Mouse (Mus musculus) lung, embryonic 14.5 days (tissue): Measurements from ENCODE around the gene Ttc9b. TPM values are rescaled to one million over a fixed set of nuclear protein-coding genes. Genes with fewer than 3 reads are reported as not detected.

Experiments used
- ATAC-seq: fragments of 200-750 bp; cut with Nextera tagmentation; 2 replicates; pipeline ENCODE4 v1.8.0; 2017; ENCODE audit warnings: mild to moderate bottlenecking, moderate TSS enrichment, moderate library complexity; ENCODE audit not compliant: insufficient read depth
- DNase-seq: peaks from one replicate; pipeline ENCODE4 v3.0.0-alpha.2; 2015
- H3K27ac ChIP-seq: fragments of 300-500 bp; sonication (generic); 2 replicates; pipeline ENCODE4 v1.5.1; 2014; ENCODE audit warnings: low read depth, mild to moderate bottlenecking, moderate library complexity
- H3K27me3 ChIP-seq: fragments of 300-500 bp; sonication (generic); 2 replicates; pipeline ENCODE4 v1.6.1; 2014; ENCODE audit warnings: low read length, control low read depth; ENCODE audit not compliant: insufficient read depth
- H3K36me3 ChIP-seq: fragments of 300-500 bp; sonication (generic); 2 replicates; pipeline ENCODE4 v1.6.1; 2014; ENCODE audit warnings: control low read depth; ENCODE audit not compliant: insufficient read depth
- H3K4me1 ChIP-seq: fragments of 300-500 bp; sonication (generic); 2 replicates; pipeline ENCODE4 v1.6.1; 2014; ENCODE audit warnings: antibody characterized with exemption, control low read depth; ENCODE audit not compliant: insufficient read depth
- H3K4me2 ChIP-seq: fragments of 300-500 bp; sonication (generic); 2 replicates; pipeline ENCODE4 v1.6.1; 2014; ENCODE audit warnings: mild to moderate bottlenecking
- H3K4me3 ChIP-seq: fragments of 300-500 bp; sonication (generic); 2 replicates; pipeline ENCODE4 v1.5.1; 2014; ENCODE audit warnings: low read depth, low read length
- H3K9ac ChIP-seq: fragments of 300-500 bp; sonication (generic); 2 replicates; pipeline ENCODE4 v1.6.1; 2014
- H3K9me3 ChIP-seq: fragments of 300-500 bp; sonication (generic); 2 replicates; pipeline ENCODE4 v1.6.1; 2016; ENCODE audit warnings: low read depth, low read length, control low read depth
- CTCF ChIP-seq: IDR thresholded peaks from 2 replicates; pipeline ENCODE4 v1.5.1; 2016; ENCODE audit warnings: antibody characterized with exemption, low read depth
- WGBS: fragments of 180-500 bp; shearing (Covaris S2); extraction: QIAGEN DNeasy Blood & Tissue Kit; methylation state at CpG from one replicate; pipeline ENCODE4 v1.1.7; 2014; 5-methylcytosine and 5-hydroxymethylcytosine counted together
- polyA plus RNA-seq: library from polyadenylated mRNA; unstranded; fragments of >200 nt; fragmentation: Nextera tagmentation; extraction: Ambion mirVana; gene quantifications from 2 replicates; pipeline ENCODE4 v1.2.1, GENCODE M21; 2014

Ttc9b gene
- polyA plus RNA-seq, 1 experiment from 2014 or later = 0.41 TPM

DNA sequence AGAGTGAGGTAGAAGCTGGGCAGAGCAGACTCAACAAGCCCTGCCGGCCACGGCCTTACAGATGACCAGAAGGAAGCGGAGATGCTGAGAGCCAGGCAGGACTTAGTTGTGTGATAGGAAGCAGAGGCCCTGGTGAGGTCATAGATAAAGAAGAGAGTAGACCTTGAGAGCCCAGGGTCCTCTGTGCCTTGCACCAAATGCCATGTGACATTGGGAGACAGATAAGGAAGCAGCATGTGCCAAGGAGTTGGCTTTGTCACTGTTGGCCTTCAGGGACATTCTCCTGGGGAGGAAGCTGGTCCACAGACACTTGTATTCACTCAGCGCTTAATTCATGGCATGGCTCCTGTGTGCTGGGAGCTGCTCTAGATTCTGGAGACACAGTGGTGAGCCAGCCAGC lies 44.4 kb upstream of the Ttc9b start:
- no peak for TF ChIP-seq CTCF
- 90% methylated on average over 4 of the region's 4 CpGs for WGBS
- Histone ChIP-seq H3K4me3 (no peak overlapping the region), H3K4me1 (peaks cover 23% of the 10 kb centered on the region), H3K36me3 (peaks cover 35% of the 10 kb centered on the region), H3K9me3 (no peaks in the 10 kb centered on the region), H3K4me2 (no peak overlapping the region), H3K27ac (no peak overlapping the region), H3K9ac (no peak overlapping the region), H3K27me3 (no peaks in the 10 kb centered on the region)
- DNase-seq (no peak), ATAC-seq (no peak)

DNA sequence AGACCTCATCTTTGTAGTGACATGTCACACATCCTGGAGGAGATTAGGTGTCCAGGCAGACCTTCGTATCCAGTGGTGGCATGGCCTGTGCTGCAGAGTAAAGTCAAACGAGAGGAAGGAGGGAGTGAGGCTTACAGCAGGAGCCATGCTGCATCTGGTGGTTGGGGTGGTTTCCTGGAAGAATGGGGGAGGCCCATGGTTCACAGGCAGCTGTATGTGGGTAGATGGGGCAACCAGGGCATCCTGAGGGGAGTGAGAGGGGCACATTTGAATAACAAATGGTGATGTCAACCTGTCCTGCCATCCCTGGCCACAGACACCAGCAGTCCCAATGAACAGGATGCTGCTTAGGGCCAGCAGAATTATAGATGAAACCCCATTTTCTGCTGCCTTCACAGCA lies 44.0 kb upstream of the Ttc9b start:
- Histone ChIP-seq H3K9ac (no peak overlapping the region), H3K4me2 (no peak overlapping the region), H3K4me3 (no peak overlapping the region), H3K27ac (no peak overlapping the region), H3K36me3 (peaks cover 38% of the 10 kb centered on the region), H3K27me3 (no peaks in the 10 kb centered on the region), H3K4me1 (peaks cover 19% of the 10 kb centered on the region), H3K9me3 (no peaks in the 10 kb centered on the region)
- ATAC-seq = no peak
- TF ChIP-seq CTCF = no peak
- WGBS = 73% methylated on average over 2 of the region's 2 CpGs
- no peak for DNase-seq

DNA sequence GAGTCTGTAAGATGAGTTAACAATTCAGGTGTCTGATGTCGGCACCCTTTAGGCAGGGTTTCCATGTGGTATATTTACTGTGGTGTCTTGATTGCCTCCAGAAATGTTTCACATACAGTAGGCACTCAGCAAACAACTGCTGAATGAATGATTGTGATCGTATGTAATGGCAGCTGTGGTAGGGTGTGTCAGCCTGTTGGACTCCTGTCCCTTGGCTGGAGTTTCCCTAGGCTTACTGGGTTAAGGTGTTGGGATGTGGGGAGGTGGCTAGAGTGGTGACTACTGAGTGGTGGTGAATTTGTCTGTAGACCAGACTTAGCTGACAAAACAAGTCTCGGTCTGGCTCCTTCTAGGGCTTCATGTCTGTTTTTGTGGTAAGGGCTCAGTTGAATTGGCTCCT lies 43.3 kb upstream of the Ttc9b start:
- Histone ChIP-seq H3K9me3 (no peaks in the 10 kb centered on the region), H3K4me3 (no peak overlapping the region), H3K27ac (no peak overlapping the region), H3K27me3 (no peaks in the 10 kb centered on the region), H3K9ac (no peak overlapping the region), H3K4me1 (peaks cover 14% of the 10 kb centered on the region), H3K36me3 (peaks cover 38% of the 10 kb centered on the region), H3K4me2 (no peak overlapping the region)
- no peak for ATAC-seq
- no peak for DNase-seq
- no peak for TF ChIP-seq CTCF
- 81% methylated on average over 3 of the region's 3 CpGs for WGBS

DNA sequence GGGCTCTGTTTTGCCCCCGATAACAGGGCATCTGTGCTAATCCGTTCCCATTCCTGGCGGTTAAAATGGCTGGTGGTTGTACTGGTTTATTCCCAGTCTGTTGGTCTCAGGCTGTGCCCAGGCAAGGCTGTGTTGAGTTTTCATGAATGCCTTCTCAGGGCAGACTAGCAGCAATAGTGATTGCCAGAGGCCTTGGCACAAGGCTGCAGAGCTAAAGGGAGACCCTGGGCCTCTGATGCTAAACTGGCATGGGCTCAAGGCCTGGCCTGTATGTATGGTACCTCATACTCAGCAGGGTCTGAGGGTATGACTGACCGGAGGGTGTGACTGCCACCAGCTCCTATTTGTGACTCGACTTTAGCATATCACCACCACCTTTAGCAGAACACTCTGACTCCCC lies 42.8 kb upstream of the Ttc9b start:
- DNase-seq (no peak), ATAC-seq (no peak)
- TF ChIP-seq CTCF = no peak

DNA sequence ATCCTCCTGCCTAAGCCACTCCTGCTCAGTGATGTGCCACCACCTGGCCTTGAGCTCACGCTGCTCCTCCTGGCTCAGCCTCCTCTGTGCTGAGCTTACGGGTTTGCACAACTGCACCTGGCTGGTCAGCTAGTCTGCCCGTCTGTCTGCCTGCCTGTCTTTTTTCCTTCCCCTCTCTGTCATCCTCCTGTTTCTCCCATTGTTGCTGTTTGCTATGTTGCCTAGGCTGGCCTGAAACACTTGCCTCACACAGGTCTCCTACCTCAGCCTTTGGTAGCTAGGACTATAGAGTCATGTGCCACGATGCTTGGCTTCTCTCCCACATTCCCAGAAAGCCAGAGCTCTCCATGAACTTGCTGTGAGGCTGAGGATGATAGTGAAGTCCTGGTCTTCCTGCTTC lies 40.8 kb upstream of the Ttc9b start:
- WGBS = 79% methylated on average over 4 of the region's 4 CpGs

More for the DNA sequence above, 42.8 kb upstream of the Ttc9b start:
- H3K27me3 ChIP-seq = no peaks in the 10 kb centered on the region
- no peak overlapping the region for H3K27ac ChIP-seq
- H3K4me1 ChIP-seq = peaks cover 9% of the 10 kb centered on the region; the same call in 1 of the 2 replicates
- peaks cover 42% of the 10 kb centered on the region for H3K36me3 ChIP-seq
- WGBS = 90% methylated on average over 5 of the region's 5 CpGs
- no peaks in the 10 kb centered on the region for H3K9me3 ChIP-seq
- no peak overlapping the region for H3K4me3 ChIP-seq
- no peak overlapping the region for H3K4me2 ChIP-seq
- no peak overlapping the region for H3K9ac ChIP-seq

DNA sequence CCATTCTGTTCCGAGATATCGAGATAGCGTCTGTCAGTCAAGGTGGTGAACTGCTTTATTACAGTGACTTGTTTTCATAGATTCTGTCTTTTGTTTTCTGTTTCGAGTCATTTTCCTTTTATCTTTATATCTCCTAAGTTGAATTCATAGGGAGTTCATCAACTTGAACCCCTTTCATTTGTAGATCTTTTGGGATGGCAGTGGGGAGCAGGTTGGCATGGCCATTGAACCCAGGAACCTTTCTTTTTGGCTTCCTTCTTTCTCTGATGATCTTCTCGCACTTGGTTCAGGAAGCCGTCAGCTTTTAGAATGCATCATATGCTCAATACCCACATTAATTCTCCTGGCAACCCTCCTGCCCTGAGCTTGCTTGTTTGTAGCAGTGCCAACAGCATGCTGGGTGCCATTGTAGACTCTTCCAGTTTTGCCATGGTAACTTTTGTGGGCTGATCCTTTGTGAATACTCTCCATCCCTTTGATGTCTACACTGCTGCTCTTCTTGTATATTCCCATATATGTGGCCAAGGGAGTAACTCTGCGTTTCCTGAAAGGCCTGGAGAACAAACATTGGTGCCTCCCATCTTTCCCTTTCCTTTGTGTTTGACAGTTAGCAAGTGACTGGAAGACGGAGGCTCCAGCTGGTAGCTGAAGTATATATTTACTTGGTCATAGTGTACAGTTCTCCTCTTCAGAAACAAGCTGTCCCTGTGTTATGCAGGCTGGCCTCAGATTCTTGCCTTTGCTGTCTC lies 39.8 kb upstream of the Ttc9b start:
- Histone ChIP-seq H3K27me3 (no peaks in the 10 kb centered on the region), H3K36me3 (peaks cover 59% of the 10 kb centered on the region), H3K4me2 (no peak overlapping the region), H3K4me1 (no peaks in the 10 kb centered on the region), H3K9ac (no peak overlapping the region), H3K4me3 (no peak overlapping the region), H3K9me3 (no peaks in the 10 kb centered on the region), H3K27ac (no peak overlapping the region)
- TF ChIP-seq CTCF = no peak
- ATAC-seq = no peak
- DNase-seq = no peak
- 72% methylated on average over 8 of the region's 8 CpGs for WGBS

More for the DNA sequence above, 40.8 kb upstream of the Ttc9b start:
- H3K4me2 ChIP-seq = no peak overlapping the region
- no peak overlapping the region for H3K9ac ChIP-seq
- H3K27me3 ChIP-seq = no peaks in the 10 kb centered on the region
- no peak overlapping the region for H3K27ac ChIP-seq
- TF ChIP-seq CTCF = no peak
- no peaks in the 10 kb centered on the region for H3K4me1 ChIP-seq
- no peak for DNase-seq
- no peak for ATAC-seq
- no peaks in the 10 kb centered on the region for H3K9me3 ChIP-seq
- no peak overlapping the region for H3K4me3 ChIP-seq
- H3K36me3 ChIP-seq = peaks cover 59% of the 10 kb centered on the region

DNA sequence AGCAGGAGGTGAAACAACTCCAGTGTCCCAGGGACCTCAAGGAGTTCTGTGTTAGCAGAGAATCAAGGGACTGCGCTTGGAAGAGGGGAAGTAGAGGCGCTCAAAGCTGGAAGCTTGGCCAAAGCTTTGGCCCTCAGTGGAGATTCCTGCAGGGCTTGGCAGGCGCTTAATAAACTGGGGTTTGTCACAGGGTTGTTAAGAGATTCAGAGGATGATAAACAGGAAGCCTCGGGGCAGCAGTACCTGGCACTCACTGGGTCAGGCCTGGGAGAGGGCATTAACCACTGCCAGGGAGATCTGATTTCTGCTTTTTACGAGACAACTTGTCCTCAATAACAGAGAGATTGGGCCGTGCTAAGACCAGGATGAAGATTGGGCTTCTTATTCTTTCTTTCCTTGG lies 32.7 kb upstream of the Ttc9b start:
- DNase-seq (no peak), ATAC-seq (no peak)
- Histone ChIP-seq H3K36me3 (peaks cover 85% of the 10 kb centered on the region), H3K4me1 (no peaks in the 10 kb centered on the region), H3K4me3 (no peak overlapping the region), H3K27me3 (no peaks in the 10 kb centered on the region), H3K4me2 (no peak overlapping the region), H3K9me3 (no peaks in the 10 kb centered on the region), H3K9ac (no peak overlapping the region), H3K27ac (no peak overlapping the region)
- 85% methylated on average over 6 of the region's 6 CpGs for WGBS
- TF ChIP-seq CTCF = no peak
